Mouse (Mus musculus): ENCODE results near the gene Fam213b.

Gene Fam213b

DNA sequence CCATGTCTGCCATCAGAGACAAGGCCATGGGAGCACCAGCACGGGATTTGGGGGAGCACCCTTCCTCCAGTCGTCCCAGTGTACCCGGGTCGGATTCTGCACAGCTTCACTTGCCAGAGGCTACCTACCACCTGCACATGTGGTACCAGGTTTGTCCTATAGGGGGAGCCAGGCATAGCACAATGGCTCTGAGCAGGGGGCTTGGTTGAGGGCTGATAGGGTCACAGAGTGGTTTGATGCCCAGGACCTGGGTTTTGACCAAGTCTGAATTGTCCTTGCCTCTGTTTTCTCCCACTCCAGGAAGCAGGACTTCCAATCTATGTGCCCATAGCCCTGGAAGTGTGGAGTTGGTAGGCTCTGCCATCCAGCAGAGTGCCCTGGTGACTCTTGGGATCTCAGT, 26.5 kb upstream of the Fam213b start:
- in situ Hi-C loops (cut with MboI; ENCODE audit: low sequenced_read_pairs), result no loop called here

DNA sequence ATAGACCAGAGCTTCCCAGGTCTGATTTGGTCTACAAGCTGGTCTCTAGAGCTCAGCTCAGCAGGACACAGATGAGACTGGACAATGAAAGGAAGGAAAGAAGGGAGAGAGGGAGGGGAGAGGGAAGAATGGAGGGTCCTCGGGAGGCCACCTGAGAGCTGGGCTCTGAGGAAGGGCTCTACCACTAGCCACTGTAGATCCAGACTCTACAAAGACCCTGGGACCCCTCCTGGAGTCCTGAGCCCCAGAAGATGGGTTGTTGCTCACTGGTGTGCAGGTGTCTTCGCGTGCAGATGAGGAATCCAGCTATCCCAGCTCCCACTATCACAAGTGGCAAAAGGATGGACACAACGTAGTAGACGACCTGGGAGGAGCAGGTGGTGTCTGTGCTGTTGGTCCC, 24.0 kb upstream of the Fam213b start:
- in situ Hi-C loops (cut with MboI; ENCODE audit: low sequenced_read_pairs), result no loop called here

DNA sequence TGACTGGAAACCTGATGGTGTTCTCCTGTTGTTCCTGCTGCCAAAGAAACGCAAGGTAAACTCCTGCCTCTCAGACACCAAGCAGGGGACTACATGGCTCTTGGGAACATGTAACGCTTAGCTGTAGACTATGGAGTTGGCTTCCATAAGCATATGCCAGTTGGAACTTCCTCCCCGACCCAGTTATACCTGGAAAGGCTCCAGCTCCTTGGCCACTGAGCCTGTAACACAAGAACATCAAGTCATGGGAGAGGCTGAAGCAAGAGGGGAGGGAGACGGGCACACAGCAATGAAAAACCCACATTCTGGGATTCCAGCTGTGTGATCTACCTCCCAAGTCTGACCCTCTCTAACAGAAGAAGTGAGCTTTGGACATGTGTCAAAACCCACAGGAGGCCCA, 23.4 kb upstream of the Fam213b start:
- in situ Hi-C loops (cut with MboI; ENCODE audit: low sequenced_read_pairs), result no loop called here

DNA sequence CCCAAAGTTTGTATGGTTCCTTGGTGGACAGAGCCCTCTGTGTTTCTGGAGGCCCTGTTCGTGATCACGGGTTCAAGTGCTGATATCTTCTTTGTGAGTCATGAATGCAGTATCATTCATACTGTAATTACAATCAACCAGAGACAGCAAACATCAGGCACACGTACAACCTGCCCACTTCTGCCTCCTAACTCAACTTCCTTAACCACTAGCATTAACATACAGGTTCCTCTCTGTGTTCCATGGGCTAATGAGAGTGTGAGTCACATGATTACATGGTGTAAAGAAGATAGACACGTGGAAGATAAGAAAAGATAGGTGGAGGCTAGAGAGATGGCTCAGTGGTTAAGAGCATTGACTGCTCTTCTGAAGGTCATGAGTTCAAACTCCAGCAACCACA, 17.7 kb upstream of the Fam213b start:
- in situ Hi-C loops (cut with MboI; ENCODE audit: low sequenced_read_pairs), result no loop called here

DNA sequence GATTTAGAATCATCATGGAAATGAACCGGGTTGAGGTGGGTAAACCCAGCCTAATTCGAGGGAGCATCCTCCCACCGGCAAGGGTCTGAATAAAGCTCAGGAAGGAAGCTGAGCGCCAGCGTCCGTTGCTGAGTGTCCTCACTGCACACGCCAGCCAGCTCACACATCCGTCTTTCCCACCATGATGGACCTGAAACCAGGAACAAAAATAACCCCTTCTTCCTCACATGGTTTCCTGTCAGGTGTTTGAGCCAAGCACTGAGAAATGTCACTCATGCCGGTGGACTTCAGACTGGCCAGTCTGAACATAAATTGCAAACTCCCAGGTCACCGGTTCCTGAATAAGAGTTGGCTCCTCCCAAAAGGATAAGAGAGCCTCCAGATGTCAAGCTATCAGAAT, 16.4 kb upstream of the Fam213b start:
- in situ Hi-C loops (cut with MboI; ENCODE audit: low sequenced_read_pairs), result no loop called here

GRCm38 (mm10) chr4:154914707-154915106, 15.8 kb upstream of the Fam213b start:
- in situ Hi-C loops (cut with MboI; ENCODE audit: low sequenced_read_pairs), result no loop called here

GRCm38 (mm10) chr4:154914252-154914651, 15.3 kb upstream of the Fam213b start:
- in situ Hi-C loops (cut with MboI; ENCODE audit: low sequenced_read_pairs), result no loop called here

DNA sequence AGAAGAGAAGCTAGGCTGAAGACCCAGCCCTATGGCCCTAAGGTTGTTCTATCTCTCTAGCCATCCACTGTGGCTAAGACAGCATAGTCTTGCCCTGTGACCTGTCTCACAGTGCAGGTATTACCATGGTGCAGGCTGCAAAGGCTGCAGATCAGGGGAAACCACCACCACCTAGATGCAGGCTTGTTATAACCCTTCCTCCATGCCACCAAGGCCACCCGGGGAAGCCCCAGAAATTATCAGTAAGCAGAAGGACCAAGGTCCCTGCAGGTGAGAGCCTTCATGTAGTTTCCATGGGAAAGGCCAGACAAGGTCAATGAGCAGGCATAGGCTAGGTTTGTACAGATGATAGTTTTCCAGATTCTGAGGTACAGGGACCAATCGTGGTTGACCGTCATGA, 14.9 kb upstream of the Fam213b start:
- in situ Hi-C loops (cut with MboI; ENCODE audit: low sequenced_read_pairs), result no loop called here

GRCm38 (mm10) chr4:154911644-154912043, 12.7 kb upstream of the Fam213b start:
- in situ Hi-C loops (cut with MboI; ENCODE audit: low sequenced_read_pairs), result no loop called here

DNA sequence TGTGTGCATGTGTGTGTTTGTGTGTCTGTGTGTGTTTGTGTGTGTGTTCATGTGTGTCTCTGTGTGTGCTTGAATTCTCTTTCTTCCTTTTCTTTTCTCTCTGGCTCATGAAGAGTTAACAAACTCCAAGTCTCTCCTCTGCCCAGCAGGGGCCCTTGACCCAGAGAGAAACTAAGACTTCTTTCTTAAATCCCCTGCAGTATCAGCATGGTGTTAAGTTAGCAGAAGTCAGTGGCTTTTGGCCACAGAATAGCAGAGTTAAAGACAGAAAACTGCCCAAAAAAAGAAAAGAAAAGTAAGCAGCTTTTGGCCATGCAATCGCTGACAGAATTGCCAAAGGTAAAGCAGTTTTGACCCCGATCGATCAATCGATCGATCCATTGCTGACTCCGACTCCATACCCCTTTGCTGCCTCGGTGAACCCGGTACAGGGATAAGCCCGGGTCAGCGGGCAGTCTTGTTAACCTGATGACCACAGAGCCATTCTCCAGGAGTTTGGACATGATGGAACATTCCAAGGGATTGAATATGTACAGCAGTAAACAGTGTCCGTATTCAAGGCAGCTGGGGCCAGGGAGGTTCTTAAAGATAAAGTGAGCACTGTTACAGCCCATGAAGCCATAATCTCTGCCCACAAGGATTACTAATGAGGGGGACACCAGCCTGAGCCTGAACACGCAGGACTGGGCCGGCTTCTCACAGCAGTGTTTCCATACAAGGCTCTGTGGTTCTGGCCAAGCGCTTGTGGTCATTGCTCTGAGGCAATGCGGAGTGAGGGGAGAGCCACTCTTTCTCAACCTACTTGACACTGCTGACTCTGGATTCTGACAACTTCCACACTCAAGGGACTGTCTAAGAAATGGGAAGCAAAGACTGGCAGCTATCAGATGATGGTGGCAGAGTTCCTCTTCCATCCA, 11.9 kb upstream of the Fam213b start:
- in situ Hi-C loops (cut with MboI; ENCODE audit: low sequenced_read_pairs), result no loop called here

DNA sequence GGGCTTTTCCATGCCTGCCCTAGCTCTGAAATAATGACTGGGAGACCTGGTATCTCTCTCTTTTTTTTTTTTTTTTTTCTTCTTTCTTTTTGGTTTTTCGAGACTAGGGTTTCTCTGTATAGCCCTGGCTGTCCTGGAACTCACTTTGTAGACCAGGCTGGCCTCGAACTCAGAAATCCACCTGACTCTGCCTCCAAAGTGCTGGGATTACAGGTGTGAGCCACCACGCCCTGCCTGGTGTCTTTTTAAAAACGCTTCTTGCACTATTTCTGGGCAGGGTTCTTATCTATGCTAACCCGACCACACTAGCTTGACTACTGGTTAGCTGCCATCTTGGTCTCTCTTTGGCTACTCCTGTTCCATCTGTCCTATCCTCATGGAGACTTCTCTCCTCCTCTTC, 9.6 kb upstream of the Fam213b start:
- in situ Hi-C loops (cut with MboI; ENCODE audit: low sequenced_read_pairs), result no loop called here

GRCm38 (mm10) chr4:154907833-154908232, 8.9 kb upstream of the Fam213b start:
- in situ Hi-C loops (cut with MboI; ENCODE audit: low sequenced_read_pairs), result no loop called here

DNA sequence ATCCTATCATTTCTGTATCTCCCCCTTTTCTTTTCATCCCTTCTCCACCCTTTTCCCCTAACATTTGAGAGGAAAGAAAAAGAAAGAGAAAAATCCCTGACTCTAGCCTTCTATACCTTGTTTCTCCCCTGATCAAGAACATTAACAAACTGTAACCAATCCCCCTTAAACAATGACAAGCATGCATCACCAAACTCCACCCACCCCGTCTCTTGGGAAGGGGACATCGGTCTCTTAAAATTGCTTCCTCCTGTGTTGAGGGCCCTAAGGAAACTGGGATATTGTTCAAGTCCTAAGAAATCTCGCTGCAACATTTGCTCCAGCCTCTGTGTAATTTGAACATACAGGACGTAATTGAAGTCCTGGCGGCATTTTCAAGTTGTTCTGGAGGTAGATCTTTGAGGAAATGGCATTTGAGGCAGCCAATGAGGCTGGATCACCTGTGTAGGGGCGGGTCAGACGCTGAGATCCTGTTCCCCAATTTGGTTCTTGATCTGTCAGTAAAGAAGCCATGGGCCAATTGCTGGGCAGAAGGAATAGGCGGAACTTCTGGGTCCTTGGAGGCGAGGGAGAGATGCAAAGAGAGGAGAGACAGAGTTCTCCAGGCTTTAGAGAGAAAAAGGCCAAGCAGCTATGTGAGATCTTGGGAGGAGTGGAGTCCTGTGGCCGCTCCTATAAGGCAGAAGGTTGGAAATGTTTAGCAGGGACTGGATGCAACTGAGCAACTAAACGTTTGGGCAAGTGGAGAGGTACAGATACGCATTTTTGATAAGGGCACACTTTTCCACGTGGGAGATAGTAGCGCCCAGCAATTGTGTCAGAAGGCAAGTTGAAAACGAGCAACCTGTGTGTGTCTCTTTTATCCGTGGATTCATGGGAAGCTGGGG, 5.5 kb upstream of the Fam213b start:
- in situ Hi-C loops (cut with MboI; ENCODE audit: low sequenced_read_pairs), result no loop called here

GRCm38 (mm10) chr4:154902371-154902770, 3.4 kb upstream of the Fam213b start:
- in situ Hi-C loops (cut with MboI; ENCODE audit: low sequenced_read_pairs), result no loop called here

DNA sequence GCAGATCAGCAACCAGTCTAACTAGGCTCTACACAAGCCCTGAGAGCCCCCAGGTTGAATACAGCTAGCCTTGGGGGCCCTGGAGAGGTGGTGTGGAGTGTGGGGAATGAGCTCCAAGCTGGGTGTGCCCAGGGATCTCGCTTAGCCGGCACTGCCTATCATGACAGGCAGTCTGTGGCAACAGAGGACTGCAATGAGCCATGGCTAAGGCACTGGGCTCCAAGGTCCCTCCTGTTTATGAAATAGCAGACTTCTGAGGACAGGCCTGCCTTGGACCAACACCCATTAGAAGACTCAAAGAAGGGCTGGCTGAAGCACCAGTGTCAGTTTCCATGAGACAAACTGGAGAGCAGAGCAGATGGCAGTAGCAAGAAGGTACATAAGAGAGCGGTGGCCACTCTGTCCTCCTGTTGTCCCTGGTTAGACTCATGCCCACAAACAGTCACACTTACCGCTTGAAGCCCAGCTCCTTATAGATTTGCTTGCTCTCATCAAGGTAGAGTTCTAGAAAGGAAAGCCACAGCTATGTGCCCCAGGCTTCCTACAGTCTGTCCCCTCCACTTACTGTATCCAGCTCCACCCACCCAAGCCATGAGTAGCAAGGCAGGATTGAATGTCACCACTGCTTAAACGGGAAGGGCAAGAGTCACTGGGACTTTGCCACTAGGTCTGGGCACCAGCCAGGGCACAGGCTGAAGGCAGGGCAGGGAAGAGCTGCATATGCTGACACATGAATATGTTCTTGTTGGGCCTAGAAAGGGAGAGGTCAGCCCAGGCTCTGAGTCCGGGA, 1.1 kb downstream of the Fam213b start:
- in situ Hi-C loops (cut with MboI; ENCODE audit: low sequenced_read_pairs), result loop anchor here (25.0 kb wide), 1 partner anchor 339 kb away; the partner anchor contains the start of gene Faap20

GRCm38 (mm10) chr4:154895549-154895948, 3.4 kb downstream of the Fam213b start:
- in situ Hi-C loops (cut with MboI; ENCODE audit: low sequenced_read_pairs), result loop anchor here (25.0 kb wide), 1 partner anchor 342 kb away; the partner anchor contains the start of gene Faap20

- in situ Hi-C loops (cut with MboI; ENCODE audit: low sequenced_read_pairs), result loop anchor here (25.0 kb wide), 1 partner anchor 346 kb away; the partner anchor contains the start of gene Faap20
Observed at GRCm38 (mm10) chr4:154890887-154891286, 8.0 kb downstream of the Fam213b start.

DNA sequence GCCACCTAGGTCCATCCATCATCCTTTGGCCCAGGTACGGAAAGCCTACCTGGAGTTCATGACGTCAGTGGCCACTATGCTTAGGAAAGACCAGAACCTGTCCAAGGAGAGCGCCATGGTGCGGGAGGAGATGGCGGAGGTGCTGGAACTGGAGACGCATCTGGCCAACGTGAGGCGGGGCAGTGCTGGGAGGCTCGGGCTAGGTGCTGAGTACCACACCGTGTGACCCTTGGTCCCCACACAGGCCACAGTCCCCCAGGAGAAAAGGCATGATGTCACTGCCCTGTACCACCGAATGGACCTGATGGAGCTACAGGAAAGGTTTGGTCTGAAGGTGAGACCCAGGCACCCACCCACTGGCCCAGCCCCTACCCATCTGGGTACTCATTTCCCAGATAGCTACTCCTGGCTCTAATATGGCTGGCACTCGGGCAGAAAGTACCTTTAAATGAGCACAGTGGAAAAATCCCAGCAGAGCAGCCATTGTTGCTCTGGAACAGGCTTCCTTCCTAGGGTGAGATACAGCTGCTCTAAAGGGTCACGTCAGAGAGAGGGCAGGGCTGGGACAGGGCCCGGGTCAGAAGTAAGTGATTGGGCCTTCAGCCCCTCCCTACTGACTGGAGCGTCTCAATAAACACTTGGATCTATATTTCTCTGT, 11.2 kb downstream of the Fam213b start:
- in situ Hi-C loops (cut with MboI; ENCODE audit: low sequenced_read_pairs), result loop anchor here (25.0 kb wide), 1 partner anchor 350 kb away; the partner anchor contains the start of gene Faap20

DNA sequence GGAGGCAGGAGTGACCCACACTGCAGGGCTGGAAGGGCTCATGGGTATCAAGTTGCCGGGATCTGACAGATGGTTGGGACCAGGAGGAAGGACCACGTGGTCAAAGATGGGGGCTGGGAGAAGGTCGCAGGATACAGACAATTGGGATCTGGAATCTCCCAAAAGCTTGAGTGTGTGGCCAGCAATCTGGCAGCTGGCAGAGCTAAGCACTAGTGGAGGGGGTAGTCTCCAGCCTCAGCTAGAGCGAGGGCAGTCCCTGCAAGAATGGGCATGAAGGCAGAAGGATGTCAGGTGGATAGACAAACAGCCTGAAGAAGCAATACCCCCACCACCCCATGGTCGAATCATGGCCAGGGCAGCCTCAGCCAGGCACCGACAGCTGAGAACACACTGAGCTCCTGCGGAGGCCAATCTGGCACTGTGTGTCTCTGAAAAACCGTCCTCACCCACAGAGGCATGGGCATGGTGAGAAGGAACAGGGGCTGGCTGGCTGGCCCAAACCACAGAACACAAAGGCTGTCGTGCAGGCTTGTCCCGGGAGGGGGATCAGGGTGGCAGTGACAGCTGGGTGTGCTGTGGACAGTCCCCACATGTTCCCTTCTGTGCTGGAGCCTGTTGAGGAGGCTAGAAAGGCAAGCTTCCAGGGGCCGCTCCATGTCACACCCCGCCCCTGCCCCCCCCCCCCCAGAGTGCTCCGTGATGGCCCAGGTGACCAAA, 11.9 kb downstream of the Fam213b start:
- in situ Hi-C loops (cut with MboI; ENCODE audit: low sequenced_read_pairs), result loop anchor here (25.0 kb wide), 1 partner anchor 350 kb away; the partner anchor contains the start of gene Faap20
